Mouse (Mus musculus) neutrophil, adult 83 days (primary cell): Measurements from ENCODE around the gene Lce6a. TPM values are rescaled to one million over a fixed set of nuclear protein-coding genes. Genes with fewer than 3 reads are reported as not detected.

Source experiments
- total RNA-seq, 2 experiments: library from RNA; stranded (reverse); gene quantifications; one replicate each; pipeline ENCODE4 v1.2.4; 2023

Gene Lce6a
- total RNA-seq, result not detected

DNA sequence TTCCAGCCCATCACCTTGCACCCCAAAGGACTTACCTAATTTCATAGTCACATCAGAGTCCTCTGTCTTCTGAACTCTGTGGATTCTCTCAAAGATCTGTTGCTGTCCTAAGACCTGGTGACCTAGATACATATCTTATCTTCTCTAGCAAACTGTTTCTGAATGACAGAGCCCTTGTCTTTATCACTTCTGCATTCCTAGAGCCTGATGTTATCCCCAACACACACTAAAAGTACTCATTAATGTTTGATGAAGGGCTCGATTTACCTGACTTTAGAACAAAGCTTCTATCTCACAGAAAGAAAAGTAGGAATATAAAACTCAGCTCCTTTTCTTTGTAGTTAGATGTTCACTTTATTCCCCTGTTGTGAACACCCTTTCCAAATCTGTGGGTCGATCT, at the start of gene Lce6a:
Gene Lce6a, minus strand, starts transcription at position 101 of the 400 bp plus-strand sequence.

DNA sequence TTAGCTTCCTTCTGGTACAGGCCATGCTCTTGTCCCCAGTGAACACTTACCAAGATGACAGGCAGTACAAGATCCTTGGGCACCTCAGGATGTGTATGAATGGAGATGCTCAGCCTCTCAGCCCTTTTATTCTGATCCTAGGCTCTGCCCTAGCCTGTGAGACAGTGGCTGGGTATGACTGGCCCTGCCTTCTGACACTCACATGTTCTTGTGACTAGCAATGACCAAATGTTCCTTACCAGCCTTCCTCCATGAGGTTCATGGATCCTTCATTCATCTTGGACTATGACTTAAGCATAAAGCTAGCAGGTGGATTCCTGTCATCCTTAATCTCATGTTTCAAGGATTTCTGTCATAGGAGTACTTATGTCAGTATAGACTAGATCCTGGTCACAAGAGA, 48.8 kb upstream of the Lce6a start, which contains the start of gene Lce1a2:
Gene Lce1a2, minus strand, starts transcription at position 101 of the 400 bp plus-strand sequence.

DNA sequence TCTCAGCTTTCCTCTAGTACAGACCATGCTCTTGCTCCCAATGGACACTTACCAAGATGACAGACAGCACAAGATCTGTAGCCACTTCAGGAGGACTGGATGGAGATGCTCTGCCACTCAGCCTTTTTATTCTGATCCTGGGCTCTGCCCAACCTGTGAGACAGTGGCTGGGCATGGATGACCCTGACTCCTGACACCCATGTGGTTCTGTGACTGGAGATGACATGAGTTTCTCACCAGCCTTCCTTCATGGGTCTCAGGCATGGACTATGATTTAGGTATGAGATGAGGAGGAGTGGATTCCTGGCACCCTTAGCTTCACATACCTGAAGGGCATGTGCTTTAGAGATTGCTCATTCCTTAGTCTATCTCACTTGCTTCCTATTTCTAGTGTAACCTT, 35.4 kb upstream of the Lce6a start, which contains the start of gene Lce1b:
Gene Lce1b, minus strand, starts transcription at position 101 of the 400 bp plus-strand sequence.

DNA sequence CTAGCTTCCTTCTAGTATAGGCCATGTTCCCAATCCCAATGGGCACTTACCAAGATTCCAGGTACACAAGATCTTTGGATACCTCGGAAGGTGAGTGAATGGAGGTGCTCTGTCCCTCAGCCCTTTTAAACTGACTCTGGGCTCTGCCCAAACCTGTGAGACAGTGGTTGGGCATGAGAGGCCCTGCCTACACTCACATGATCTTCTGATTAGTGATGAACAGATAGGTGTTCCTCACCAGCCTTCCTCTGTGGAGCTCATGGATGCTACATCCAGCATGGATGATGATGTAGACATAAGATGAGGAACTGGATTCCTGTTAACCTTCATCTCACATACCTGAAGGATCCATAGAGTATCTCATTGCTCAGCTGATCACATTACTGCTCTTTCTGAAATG, 26.7 kb upstream of the Lce6a start, which contains the start of gene Lce1a1:
Gene Lce1a1, minus strand, starts transcription at position 101 of the 400 bp plus-strand sequence.

DNA sequence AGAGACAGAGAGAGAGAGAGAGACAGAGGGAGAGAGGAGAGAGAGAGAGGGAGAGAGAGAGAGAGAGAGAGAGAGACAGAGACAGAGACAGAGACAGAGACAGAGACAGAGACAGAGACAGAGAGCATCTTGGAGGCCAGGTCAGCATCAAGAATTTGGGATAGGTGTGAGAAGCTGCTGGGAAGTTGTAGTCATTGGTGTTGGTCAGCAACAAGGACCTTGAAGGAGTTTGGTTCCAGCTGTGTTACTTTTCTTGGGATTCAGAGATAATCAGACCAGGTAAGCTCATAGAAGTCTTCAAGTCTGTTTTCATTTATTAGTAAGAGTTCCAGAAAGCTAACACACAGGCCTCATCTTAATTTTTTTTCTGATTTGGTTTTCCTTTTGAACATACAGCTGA, 14.1 kb downstream of the Lce6a start, which contains the start of gene 2210017I01Rik:
Gene 2210017I01Rik, minus strand, starts transcription at position 101 of the 400 bp plus-strand sequence.

DNA sequence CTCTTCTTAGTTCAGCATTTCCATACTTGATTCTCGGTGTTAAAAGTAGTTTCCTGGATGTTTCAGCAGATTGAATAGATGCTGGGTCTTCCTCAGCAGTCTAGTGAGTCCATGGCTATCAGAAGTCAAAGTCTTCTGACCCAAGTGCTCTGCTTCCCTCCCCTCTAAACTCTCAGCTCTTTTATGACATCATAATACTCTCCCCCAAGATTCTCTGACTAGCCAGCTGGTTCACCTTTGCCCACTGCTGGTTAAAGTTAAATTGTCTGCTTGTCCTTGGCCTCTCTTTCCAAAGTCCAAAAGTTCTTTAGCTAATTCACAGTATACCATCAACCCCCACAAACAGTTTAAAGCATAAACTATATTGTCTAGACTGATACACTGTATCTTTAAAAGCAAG, 32.6 kb downstream of the Lce6a start, which contains the start of gene Smcp:
Gene Smcp, minus strand, starts transcription at position 140 of the 400 bp plus-strand sequence.

DNA sequence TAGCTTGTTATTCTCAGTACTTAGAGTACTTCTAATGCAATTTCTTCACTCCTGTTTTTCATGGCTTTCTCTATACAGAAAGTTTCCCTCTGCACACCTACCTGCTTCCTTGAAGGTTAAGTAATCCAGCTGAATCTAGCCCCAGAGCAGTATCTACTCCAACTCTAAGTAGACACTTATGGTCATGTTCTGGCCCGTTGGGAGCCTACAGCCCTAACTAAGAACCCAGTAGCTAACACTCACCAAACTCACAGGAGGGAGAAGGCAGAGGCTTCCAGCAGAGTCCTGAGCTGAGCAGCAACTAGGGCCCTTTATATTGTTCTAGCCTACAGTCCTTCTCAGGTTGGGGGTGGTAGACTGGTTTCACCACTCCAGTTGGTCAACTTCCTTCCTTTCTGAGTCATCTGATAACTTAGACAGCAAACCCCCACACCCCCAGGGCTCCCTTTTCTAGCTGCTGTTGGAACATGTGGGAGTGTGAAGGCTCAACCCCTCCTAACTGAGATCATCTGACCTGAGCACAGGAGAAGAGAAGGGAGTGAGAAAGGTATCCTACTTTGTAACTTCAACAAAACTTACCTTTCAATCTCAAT, 47.9 kb downstream of the Lce6a start, which contains the start of gene Ivl:
Gene Ivl, minus strand, starts transcription at position 287 of the 593 bp plus-strand sequence.

Other genes starting within 250 kb of the Lce6a start
- not detected for gene Sprr2h, start 236.0 kb downstream of the Lce6a start, total RNA-seq
- gene Sprr2i, start 213.7 kb downstream of the Lce6a start, total RNA-seq, result not detected
- not detected for gene Sprr2j-ps, start 203.6 kb downstream of the Lce6a start, total RNA-seq
- gene Gm9774, start 192.2 kb downstream of the Lce6a start, total RNA-seq, result 1 to 10 TPM in 1 of 2 experiments, under 1 TPM in 1; 0.53 to 1.4 TPM
- gene Sprr2k, start 189.1 kb downstream of the Lce6a start, total RNA-seq, result not detected
- not detected for gene Sprr1b, start 182.9 kb downstream of the Lce6a start, total RNA-seq
- gene Sprr3, start 162.9 kb downstream of the Lce6a start, total RNA-seq, result not detected
- gene Sprr1a, start 135.8 kb downstream of the Lce6a start, total RNA-seq, result not detected
- gene Sprr4, start 121.2 kb downstream of the Lce6a start, total RNA-seq, result not detected
- not detected for gene 2310046K23Rik, start 87.1 kb downstream of the Lce6a start, total RNA-seq
- not detected for gene Ivl, start 47.9 kb downstream of the Lce6a start, total RNA-seq
- gene Smcp, start 32.7 kb downstream of the Lce6a start, total RNA-seq, result not detected
- gene 2210017I01Rik, start 14.2 kb downstream of the Lce6a start, total RNA-seq, result not detected
- gene Lce1a1, start 26.6 kb upstream of the Lce6a start, total RNA-seq, result not detected
- not detected for gene Lce1b, start 35.3 kb upstream of the Lce6a start, total RNA-seq
- not detected for gene Lce1a2, start 48.7 kb upstream of the Lce6a start, total RNA-seq
- not detected for gene Lce1c, start 57.6 kb upstream of the Lce6a start, total RNA-seq
- not detected for gene Lce1d, start 65.5 kb upstream of the Lce6a start, total RNA-seq
- not detected for gene Lce1e, start 87.4 kb upstream of the Lce6a start, total RNA-seq
- gene Lce1f, start 98.7 kb upstream of the Lce6a start, total RNA-seq, result not detected
- gene Gm38119, start 117.4 kb upstream of the Lce6a start, total RNA-seq, result not detected
- not detected for gene Lce1g, start 130.7 kb upstream of the Lce6a start, total RNA-seq
- gene Lce1h, start 143.4 kb upstream of the Lce6a start, total RNA-seq, result not detected
- not detected for gene Lce1i, start 157.2 kb upstream of the Lce6a start, total RNA-seq
- not detected for gene Lce1j, start 168.9 kb upstream of the Lce6a start, total RNA-seq
- gene Lce1k, start 186.2 kb upstream of the Lce6a start, total RNA-seq, result not detected
- gene Kprp, start 205.6 kb upstream of the Lce6a start, total RNA-seq, result not detected
- not detected for gene Lce1l, start 229.6 kb upstream of the Lce6a start, total RNA-seq
- not detected for gene 2310050C09Rik, start 248.6 kb upstream of the Lce6a start, total RNA-seq